Mouse (Mus musculus): ENCODE measurements around the gene Aff4.

GRCm38 (mm10) chr11:53335505-53336181 is 15.0 kb upstream of the Aff4 start:
- no peak for TF ChIP-seq CTCF (IDR thresholded peaks at IDR 0.05; ENCODE audit: borderline replicate concordance, extremely low read depth, insufficient read depth, insufficient read length)
- TF ChIP-seq POLR2A (IDR thresholded peaks at IDR 0.05; ENCODE audit: borderline replicate concordance, extremely low read depth, insufficient read depth, insufficient read length, poor library complexity, severe bottlenecking), result no peak
